24 mouse cellular contexts compared by ENCODE assay signal in genomic region chr11:102902107-102902506, GRCm38 (mm10). TPM values are rescaled to one million over a fixed set of nuclear protein-coding genes. Genes with fewer than 3 reads are reported as not detected.
A peak's percentile ranks its signal among the peaks of the same experiment; 100 is the strongest.
DNase-seq lines count a peak whose midpoint lies in the region; ATAC-seq lines count a peak whose summit lies in the region.
"Had no signal": no experiment of that assay in that cellular context is flagged by ENCODE, and none has a peak within 500 bp of the region (broad histone marks: within the 10 kb centered on the region; RNA-seq: fewer than 3 reads in every experiment).

No protein-coding gene starts in this region.

- peaks cover 22% of the 10 kb centered on the region for H3K27me3 ChIP-seq in hindbrain, embryonic 10.5 days (ENCODE audit: insufficient read depth, poor library complexity, severe bottlenecking)
- peaks cover 13% of the 10 kb centered on the region for H3K27me3 ChIP-seq in hindbrain, embryonic 12.5 days
- peaks cover 23% of the 10 kb centered on the region for H3K27me3 ChIP-seq in limb, embryonic 10.5 days (ENCODE audit: low read depth, poor library complexity, severe bottlenecking)
- H3K27me3 ChIP-seq: Patski had no signal

- H3K4me3 ChIP-seq in hindbrain, embryonic 10.5 days, result no peak overlapping the region
- no peak overlapping the region for H3K4me3 ChIP-seq in hindbrain, embryonic 12.5 days
- no peak overlapping the region for H3K4me3 ChIP-seq in limb, embryonic 10.5 days
- H3K4me3 ChIP-seq: embryonic facial prominence, embryonic 10.5 days; embryonic facial prominence, embryonic 12.5 days; forebrain, embryonic 12.5 days had no signal

- no peak for ATAC-seq in hindbrain, embryonic 12.5 days (ENCODE audit: low FRiP score)
- ATAC-seq: activated CD4-positive, CD25-positive, alpha-beta regulatory T cell, adult 4 months; CD4-positive, CD25-positive, alpha-beta regulatory T cell, adult 4 months; forebrain, embryonic 14.5 days; forebrain, embryonic 16.5 days; Patski had no signal

- WGBS in hindbrain, embryonic 10.5 days, result 85% methylated on average over 5 of the region's 5 CpGs
- WGBS in hindbrain, embryonic 12.5 days, result 86% methylated on average over 5 of the region's 5 CpGs
- 83% methylated on average over 5 of the region's 5 CpGs for WGBS in limb, embryonic 10.5 days

- no peak overlapping the region for H3K9ac ChIP-seq in hindbrain, embryonic 12.5 days
- H3K9ac ChIP-seq: embryonic facial prominence, embryonic 12.5 days; forebrain, embryonic 12.5 days had no signal

- no peaks in the 10 kb centered on the region for H3K9me3 ChIP-seq in hindbrain, embryonic 10.5 days
- H3K9me3 ChIP-seq in hindbrain, embryonic 12.5 days (replicated peaks), result no peaks in the 10 kb centered on the region
- H3K9me3 ChIP-seq in limb, embryonic 10.5 days (replicated peaks), result no peaks in the 10 kb centered on the region
- H3K9me3 ChIP-seq: embryonic facial prominence, embryonic 10.5 days; embryonic facial prominence, embryonic 12.5 days; forebrain, embryonic 12.5 days had no signal

- peaks cover 17% of the 10 kb centered on the region for H3K4me1 ChIP-seq in hindbrain, embryonic 10.5 days (replicated peaks)
- H3K4me1 ChIP-seq in hindbrain, embryonic 12.5 days, result peaks cover 15% of the 10 kb centered on the region
- H3K4me1 ChIP-seq in limb, embryonic 10.5 days, result peaks cover 16% of the 10 kb centered on the region
- H3K4me1 ChIP-seq: embryonic facial prominence, embryonic 12.5 days; forebrain, embryonic 12.5 days had no signal

- no peak for DNase-seq in hindbrain, embryonic 10.5 days (ENCODE audit: low spot score)
- no peak for DNase-seq in limb, embryonic 10.5 days (ENCODE audit: low spot score)
- no peak for DNase-seq in cerebellum, adult 9-11 months
- no peak for DNase-seq in adrenal gland, postnatal 4 days (ENCODE audit: low spot score in 2 of 2)
- DNase-seq: adrenal gland, adult 8-10 months; adrenal gland, postnatal 14 days; adrenal gland, postnatal 36 days; B cell, adult 2 months; cerebellum, adult 11 months; cerebellum, adult 18-20 months; cerebellum, adult 8-10 months; cerebellum, postnatal 10 days had no signal

- peaks cover 24% of the 10 kb centered on the region for H3K36me3 ChIP-seq in hindbrain, embryonic 10.5 days
- peaks cover 18% of the 10 kb centered on the region; the same call in 1 of the 2 replicates for H3K36me3 ChIP-seq in hindbrain, embryonic 12.5 days
- H3K36me3 ChIP-seq in limb, embryonic 10.5 days, result peaks cover 29% of the 10 kb centered on the region

- no peak overlapping the region for H3K4me2 ChIP-seq in hindbrain, embryonic 12.5 days (replicated peaks)
- H3K4me2 ChIP-seq: embryonic facial prominence, embryonic 12.5 days; forebrain, embryonic 12.5 days had no signal

- H3K27ac ChIP-seq in hindbrain, embryonic 10.5 days, result 0 out of 2 replicates have a peak overlapping the region, but pooled peaks have one; percentile 35
- H3K27ac ChIP-seq in hindbrain, embryonic 12.5 days, result no peak overlapping the region
- 0 out of 2 replicates have a peak overlapping the region, but pooled peaks have one; percentile 15 for H3K27ac ChIP-seq in limb, embryonic 10.5 days
- H3K27ac ChIP-seq: embryonic facial prominence, embryonic 10.5 days; embryonic facial prominence, embryonic 12.5 days; forebrain, embryonic 12.5 days had no signal

RNA-seq across cellular contexts. Expression of gene Gfap, which starts 1.4 kb away (rescaled TPM):
- 0.17 TPM in 1 of 2 replicates, not detected in the other for polyA plus RNA-seq in hindbrain, embryonic 10.5 days (2016; fragmentation: Nextera tagmentation; extraction: Ambion mirVana)
- 0.12 TPM in 1 of 2 replicates, not detected in the other for polyA plus RNA-seq in hindbrain, embryonic 12.5 days (2016; fragmentation: Nextera tagmentation; extraction: Ambion mirVana)
- 0.16 TPM in 1 of 2 replicates, not detected in the other for polyA plus RNA-seq in limb, embryonic 10.5 days (2016; fragmentation: Nextera tagmentation; extraction: Ambion mirVana)
- total RNA-seq in adrenal gland, postnatal 4 days (2021), result 1 to 10 TPM; 1.1 to 1.3 TPM
- polyA plus RNA-seq: activated CD4-positive, CD25-positive, alpha-beta regulatory T cell, adult 4 months; CD4-positive, CD25-positive, alpha-beta regulatory T cell, adult 4 months had no signal

RNA-seq across cellular contexts. Expression of gene Fam187a, which starts 17.1 kb away (rescaled TPM):
- polyA plus RNA-seq in hindbrain, embryonic 10.5 days (2016; fragmentation: Nextera tagmentation; extraction: Ambion mirVana), result not detected in 2 replicates
- polyA plus RNA-seq in hindbrain, embryonic 12.5 days (2016; fragmentation: Nextera tagmentation; extraction: Ambion mirVana), result not detected in 2 replicates
- polyA plus RNA-seq in limb, embryonic 10.5 days (2016; fragmentation: Nextera tagmentation; extraction: Ambion mirVana), result not detected in 2 replicates
- not detected for total RNA-seq in adrenal gland, postnatal 4 days (2021)
- total RNA-seq: adrenal gland, adult 18-20 months; adrenal gland, postnatal 14 days; adrenal gland, postnatal 36 days; ES-E14 had no signal
- polyA plus RNA-seq: activated CD4-positive, CD25-positive, alpha-beta regulatory T cell, adult 4 months; CD4-positive, CD25-positive, alpha-beta regulatory T cell, adult 4 months; embryonic facial prominence, embryonic 10.5 days; embryonic facial prominence, embryonic 12.5 days; embryonic facial prominence, embryonic 14.5 days; forebrain, embryonic 12.5 days; forebrain, embryonic 14.5 days; forebrain, embryonic 16.5 days had no signal

RNA-seq across cellular contexts. Expression of gene Ccdc103, which starts 21.1 kb away (rescaled TPM):
- polyA plus RNA-seq in hindbrain, embryonic 10.5 days (2016; fragmentation: Nextera tagmentation; extraction: Ambion mirVana), result 1.9 and 2.2 TPM in 2 replicates
- polyA plus RNA-seq in hindbrain, embryonic 12.5 days (2016; fragmentation: Nextera tagmentation; extraction: Ambion mirVana), result 1.7 and 3.4 TPM in 2 replicates
- 1.3 and 1.5 TPM in 2 replicates for polyA plus RNA-seq in limb, embryonic 10.5 days (2016; fragmentation: Nextera tagmentation; extraction: Ambion mirVana)
- total RNA-seq in adrenal gland, postnatal 4 days (2021), result 1 to 10 TPM in 1 of 2 experiments, under 1 TPM in 1; 0.82 to 1.0 TPM
- polyA plus RNA-seq: CD4-positive, CD25-positive, alpha-beta regulatory T cell, adult 4 months had no signal

RNA-seq across cellular contexts. Expression of gene Eftud2, which starts 21.3 kb away (rescaled TPM):
- polyA plus RNA-seq in hindbrain, embryonic 10.5 days (2016; fragmentation: Nextera tagmentation; extraction: Ambion mirVana), result 290 and 328 TPM in 2 replicates
- 208 TPM in 2 replicates for polyA plus RNA-seq in hindbrain, embryonic 12.5 days (2016; fragmentation: Nextera tagmentation; extraction: Ambion mirVana)
- polyA plus RNA-seq in limb, embryonic 10.5 days (2016; fragmentation: Nextera tagmentation; extraction: Ambion mirVana), result 360 and 374 TPM in 2 replicates
- total RNA-seq in adrenal gland, postnatal 4 days (2021), result 100 to 1,000 TPM; 116 to 119 TPM

RNA-seq across cellular contexts. Expression of gene Kif18b, which starts 22.8 kb away (rescaled TPM):
- 11.6 and 12.2 TPM in 2 replicates for polyA plus RNA-seq in hindbrain, embryonic 10.5 days (2016; fragmentation: Nextera tagmentation; extraction: Ambion mirVana)
- polyA plus RNA-seq in hindbrain, embryonic 12.5 days (2016; fragmentation: Nextera tagmentation; extraction: Ambion mirVana), result 6.6 and 7.8 TPM in 2 replicates
- 16.1 and 18.4 TPM in 2 replicates for polyA plus RNA-seq in limb, embryonic 10.5 days (2016; fragmentation: Nextera tagmentation; extraction: Ambion mirVana)
- total RNA-seq in adrenal gland, postnatal 4 days (2021), result 10 to 100 TPM; 16.1 to 20.1 TPM
